Mouse (Mus musculus) spleen, adult 10 weeks (tissue): ENCODE data around the gene Myl12a. TPM values are rescaled to one million over a fixed set of nuclear protein-coding genes. Genes with fewer than 3 reads are reported as not detected.

Experiments used
- polyA plus RNA-seq: library from polyadenylated mRNA; stranded (reverse); fragments of 350-450 nt; fragmentation: Illumina TruSeq; extraction: RNeasy Lipid Tissue Mini Kit (QIAGEN cat#74804); gene quantifications from one replicate; pipeline ENCODE4 v1.2.3, GENCODE M21; 2015; ENCODE audit warnings: low replicate concordance; ENCODE audit not compliant: insufficient read depth

The Myl12a gene
- polyA plus RNA-seq = 261 TPM

GRCm38 (mm10) chr17:71002744-71003094 lies at the start of gene Myl12a:
TSS of gene Myl12a (minus strand) at chr17:71002878.

DNA sequence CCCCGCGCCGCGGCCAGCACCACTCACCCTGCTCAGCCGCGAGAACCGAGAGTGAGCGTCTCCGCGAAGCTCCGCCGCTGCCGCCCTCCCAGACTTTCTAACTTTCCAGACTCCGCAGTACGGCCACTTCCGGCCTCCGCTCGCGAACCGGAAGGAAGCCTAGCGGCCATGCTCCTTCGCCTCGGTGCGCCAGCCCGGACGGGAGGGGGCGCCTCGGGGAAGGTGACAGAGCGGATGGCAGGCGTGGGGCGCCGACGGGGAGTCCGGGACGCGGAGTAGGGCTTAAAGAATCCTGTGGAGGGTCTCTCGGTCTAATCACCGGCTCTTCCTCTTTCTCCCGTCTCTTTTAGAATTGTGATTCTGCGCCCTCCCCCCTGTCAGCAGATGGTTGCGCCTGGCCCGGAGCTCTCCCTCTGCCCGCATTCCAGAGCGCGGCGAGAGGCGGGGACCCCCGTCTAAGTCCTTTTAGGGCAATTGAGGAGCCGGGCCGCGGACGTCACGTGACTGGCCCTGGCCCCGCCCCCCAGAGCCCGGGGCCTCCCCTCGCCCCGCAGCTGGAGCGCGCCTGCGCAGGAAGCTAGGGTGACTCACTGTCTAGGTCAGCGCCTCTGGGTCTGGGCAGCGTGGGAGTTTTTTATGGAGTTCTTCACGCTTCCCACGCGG lies 466 bp downstream of the Myl12a start, which contains the start of gene Myom1:
Gene Myom1 (plus strand): TSS at position 553 of the 663 bp plus-strand sequence.

Other genes with a start within 250 kb of the Myl12a start
- 62.0 TPM for gene Tgif1, start 149.3 kb downstream of the Myl12a start, polyA plus RNA-seq
- gene Myom1, start 245 bp downstream of the Myl12a start, polyA plus RNA-seq = 8.5 TPM
- 51.3 TPM for gene Lpin2, start 179.7 kb upstream of the Myl12a start, polyA plus RNA-seq